Mouse (Mus musculus): ENCODE measurements around the gene Nfkb2. TPM values are rescaled to one million over a fixed set of nuclear protein-coding genes. Genes with fewer than 3 reads are reported as not detected.

The Nfkb2 gene
- total and polyA plus RNA-seq, 2 experiments from 2014 or later = 1.9 to 4.7 TPM

DNA sequence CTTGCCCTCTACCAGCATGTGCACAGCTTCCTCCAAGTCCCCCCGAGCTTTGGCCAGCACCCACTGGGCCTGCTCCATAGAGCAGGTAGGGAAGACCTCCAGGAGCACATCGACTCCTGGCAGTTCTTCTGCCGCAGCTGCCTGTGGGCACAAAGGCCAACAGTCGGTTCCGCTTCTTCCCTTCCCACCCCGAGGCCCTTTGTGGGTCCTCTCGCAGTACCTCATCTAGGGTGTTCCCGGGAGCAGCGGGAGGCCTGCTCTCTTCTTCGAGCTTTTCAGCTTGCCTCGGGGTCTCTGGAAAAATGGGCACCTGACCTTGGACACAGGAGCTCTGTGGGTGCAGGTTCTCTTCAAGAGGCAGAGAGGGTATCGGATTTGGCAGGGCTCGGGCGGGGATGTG, 27.2 kb downstream of the Nfkb2 start:
- WGBS = 90% methylated on average over 14 of the region's 14 CpGs

DNA sequence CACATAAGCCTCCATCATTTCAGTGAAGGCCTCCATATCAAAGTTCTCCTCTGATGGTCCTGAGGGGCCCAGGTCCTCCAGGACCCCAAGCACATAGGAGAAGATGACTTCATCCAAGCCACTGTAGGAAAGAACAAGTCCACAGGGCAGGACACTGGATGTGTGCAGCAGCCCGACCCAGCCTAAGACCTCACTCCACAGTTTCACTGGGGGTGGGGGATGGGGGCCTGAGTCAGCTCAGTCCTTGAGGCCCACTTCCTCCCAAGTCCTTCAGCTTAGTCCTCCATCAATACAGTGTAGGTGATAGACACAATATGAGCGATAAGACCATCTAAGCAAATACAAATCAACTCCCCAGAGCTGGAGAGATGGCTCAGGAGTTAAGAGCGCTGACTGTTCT, 27.8 kb downstream of the Nfkb2 start:
- H3K9ac ChIP-seq (replicated peaks; ENCODE audit: low read length) = no peak overlapping the region
- peaks cover 12% of the 10 kb centered on the region for H3K4me1 ChIP-seq (ENCODE audit: insufficient read depth, low read length)
- H3K9me3 ChIP-seq (ENCODE audit: low read length) = no peaks in the 10 kb centered on the region
- DNase-seq (ENCODE audit: low spot score) = no peak
- no peaks in the 10 kb centered on the region for H3K27me3 ChIP-seq (ENCODE audit: insufficient read depth, low read length)
- no peak overlapping the region for H3K4me3 ChIP-seq (ENCODE audit: low read length)
- no peak for TF ChIP-seq CTCF (IDR thresholded peaks at IDR 0.05; ENCODE audit: low read depth)
- WGBS = 91% methylated on average over 3 of the region's 3 CpGs
- no peak overlapping the region for H3K27ac ChIP-seq
- no peak overlapping the region for H3K4me2 ChIP-seq (ENCODE audit: low read depth, low read length)
- ATAC-seq = no peak
- peaks cover 12% of the 10 kb centered on the region; the same call in 1 of the 2 replicates for H3K36me3 ChIP-seq (ENCODE audit: insufficient read depth, low read length)

More for the DNA sequence above, 27.2 kb downstream of the Nfkb2 start:
- Histone ChIP-seq H3K4me1 (ENCODE audit: insufficient read depth, low read length) (peaks cover 11% of the 10 kb centered on the region), H3K4me3 (ENCODE audit: low read length) (no peak overlapping the region), H3K27me3 (ENCODE audit: insufficient read depth, low read length) (no peaks in the 10 kb centered on the region), H3K4me2 (ENCODE audit: low read depth, low read length) (no peak overlapping the region), H3K27ac (no peak overlapping the region), H3K36me3 (ENCODE audit: insufficient read depth, low read length) (peaks cover 12% of the 10 kb centered on the region; the same call in 1 of the 2 replicates), H3K9me3 (ENCODE audit: low read length) (no peaks in the 10 kb centered on the region), H3K9ac (replicated peaks; ENCODE audit: low read length) (no peak overlapping the region)
- ATAC-seq = no peak
- DNase-seq (ENCODE audit: low spot score) = no peak
- no peak for TF ChIP-seq CTCF (IDR thresholded peaks at IDR 0.05; ENCODE audit: low read depth)

DNA sequence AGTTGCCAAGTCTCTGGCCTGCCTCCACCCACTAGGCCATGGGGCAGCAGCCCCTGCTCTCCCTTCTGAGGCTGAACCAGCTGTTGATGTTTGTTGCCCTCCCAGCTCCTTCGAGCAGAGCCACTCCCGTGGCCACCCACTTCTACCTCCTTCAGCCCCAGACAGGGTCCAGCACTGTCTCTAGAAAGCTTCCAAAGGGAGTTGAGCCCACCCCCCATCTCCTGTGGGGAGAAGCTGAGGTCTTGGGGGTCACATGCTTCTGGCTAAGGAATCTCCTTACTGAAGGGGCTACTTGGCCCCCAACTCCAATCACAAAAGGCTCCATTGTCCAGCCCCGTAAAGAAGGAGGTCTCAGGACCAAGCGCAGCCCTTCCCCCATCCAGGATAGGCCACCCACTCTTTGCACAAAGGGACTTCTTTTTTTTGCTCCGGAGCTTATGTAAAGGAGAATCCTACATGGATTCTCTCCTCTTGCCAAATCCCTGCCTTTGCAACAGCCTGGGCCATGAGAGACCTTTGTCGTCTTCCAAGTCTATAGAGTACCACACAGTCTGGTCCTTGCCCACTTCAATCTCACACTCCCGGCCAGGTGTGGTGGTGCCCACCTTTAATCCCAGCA, 28.7 kb downstream of the Nfkb2 start:
- Histone ChIP-seq H3K4me2 (ENCODE audit: low read depth, low read length) (no peak overlapping the region), H3K36me3 (ENCODE audit: insufficient read depth, low read length) (peaks cover 12% of the 10 kb centered on the region; the same call in 1 of the 2 replicates), H3K9ac (replicated peaks; ENCODE audit: low read length) (no peak overlapping the region), H3K9me3 (ENCODE audit: low read length) (no peaks in the 10 kb centered on the region), H3K4me3 (ENCODE audit: low read length) (no peak overlapping the region), H3K27ac (no peak overlapping the region), H3K27me3 (ENCODE audit: insufficient read depth, low read length) (no peaks in the 10 kb centered on the region), H3K4me1 (ENCODE audit: insufficient read depth, low read length) (peaks cover 15% of the 10 kb centered on the region)
- DNase-seq (ENCODE audit: low spot score) = no peak
- WGBS = 40% methylated on average over 7 of the region's 7 CpGs
- no peak for ATAC-seq
- TF ChIP-seq CTCF (IDR thresholded peaks at IDR 0.05; ENCODE audit: low read depth) = no peak

DNA sequence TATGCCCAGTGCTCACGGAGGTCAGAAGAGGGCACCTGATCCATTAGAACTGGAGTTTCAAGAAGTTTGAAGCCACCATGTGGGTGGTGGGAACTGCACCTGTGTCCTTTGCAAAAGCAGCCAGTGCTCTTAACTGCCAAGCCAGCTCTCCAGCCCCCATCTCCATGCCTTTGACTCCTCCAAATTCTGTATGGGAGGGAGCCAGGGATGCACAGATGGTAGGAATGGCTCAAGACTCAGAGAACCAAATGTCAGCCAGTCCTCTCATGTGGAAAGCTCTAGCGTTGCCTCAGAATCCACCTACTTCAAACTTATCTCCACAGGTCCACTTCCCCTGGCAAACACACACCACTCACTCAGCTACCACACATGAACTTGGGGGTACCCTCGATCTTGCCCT, 29.8 kb downstream of the Nfkb2 start:
- H3K9ac ChIP-seq (replicated peaks; ENCODE audit: low read length) = no peak overlapping the region
- no peak for ATAC-seq
- H3K4me3 ChIP-seq (ENCODE audit: low read length) = no peak overlapping the region
- peaks cover 12% of the 10 kb centered on the region; the same call in 1 of the 2 replicates for H3K36me3 ChIP-seq (ENCODE audit: insufficient read depth, low read length)
- 83% methylated on average over 3 of the region's 3 CpGs for WGBS
- TF ChIP-seq CTCF (IDR thresholded peaks at IDR 0.05; ENCODE audit: low read depth) = no peak
- H3K27me3 ChIP-seq (ENCODE audit: insufficient read depth, low read length) = no peaks in the 10 kb centered on the region
- H3K9me3 ChIP-seq (ENCODE audit: low read length) = no peaks in the 10 kb centered on the region
- no peak overlapping the region for H3K27ac ChIP-seq
- H3K4me1 ChIP-seq (ENCODE audit: insufficient read depth, low read length) = peaks cover 19% of the 10 kb centered on the region
- DNase-seq (ENCODE audit: low spot score) = no peak
- no peak overlapping the region for H3K4me2 ChIP-seq (ENCODE audit: low read depth, low read length)

DNA sequence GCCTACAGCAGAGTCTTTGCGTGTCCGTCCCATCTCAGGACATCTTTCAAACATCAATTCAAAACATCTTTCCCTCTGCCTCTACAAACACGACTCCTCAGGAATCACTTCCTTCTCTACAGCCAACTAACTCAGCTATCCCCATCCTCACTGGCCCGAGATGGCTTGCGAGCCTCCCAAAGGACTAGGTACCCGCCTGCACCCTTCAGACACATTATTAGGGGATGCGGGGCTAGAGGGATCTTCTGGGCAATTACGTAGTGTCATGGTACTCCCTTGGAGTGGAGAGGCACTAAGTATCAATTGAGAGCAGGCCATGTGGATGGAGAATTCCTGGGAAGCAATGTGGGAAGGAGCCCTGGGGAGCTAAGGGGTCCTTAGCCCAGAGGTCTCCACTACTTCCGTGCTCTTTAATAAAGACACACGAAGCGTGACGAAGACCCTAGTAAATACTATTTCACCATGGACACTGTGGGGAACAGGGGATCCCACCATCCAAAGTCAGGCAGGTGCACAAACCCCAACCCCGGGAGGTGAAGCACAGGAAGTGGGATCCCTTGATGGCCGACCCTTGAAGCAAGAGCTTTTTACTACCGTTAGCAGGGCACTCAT, 33.7 kb downstream of the Nfkb2 start:
- no peaks in the 10 kb centered on the region for H3K9me3 ChIP-seq (ENCODE audit: low read length)
- no peak for DNase-seq (ENCODE audit: low spot score)
- H3K4me1 ChIP-seq (ENCODE audit: insufficient read depth, low read length) = peaks cover 19% of the 10 kb centered on the region
- peak overlapping the region; percentile 83 for H3K27ac ChIP-seq
- no peak for TF ChIP-seq CTCF (IDR thresholded peaks at IDR 0.05; ENCODE audit: low read depth)
- peak overlapping the region; percentile 87 for H3K4me2 ChIP-seq (ENCODE audit: low read depth, low read length)
- peak overlapping the region; percentile 67 for H3K9ac ChIP-seq (replicated peaks; ENCODE audit: low read length)
- H3K27me3 ChIP-seq (ENCODE audit: insufficient read depth, low read length) = no peaks in the 10 kb centered on the region
- H3K4me3 ChIP-seq (ENCODE audit: low read length) = peak overlapping the region; percentile 81
- H3K36me3 ChIP-seq (ENCODE audit: insufficient read depth, low read length) = no peaks in the 10 kb centered on the region
- ATAC-seq = 0 out of 2 replicates have a peak, but pooled peaks have one; percentile 0
- WGBS = 26% methylated on average over 15 of the region's 15 CpGs

DNA sequence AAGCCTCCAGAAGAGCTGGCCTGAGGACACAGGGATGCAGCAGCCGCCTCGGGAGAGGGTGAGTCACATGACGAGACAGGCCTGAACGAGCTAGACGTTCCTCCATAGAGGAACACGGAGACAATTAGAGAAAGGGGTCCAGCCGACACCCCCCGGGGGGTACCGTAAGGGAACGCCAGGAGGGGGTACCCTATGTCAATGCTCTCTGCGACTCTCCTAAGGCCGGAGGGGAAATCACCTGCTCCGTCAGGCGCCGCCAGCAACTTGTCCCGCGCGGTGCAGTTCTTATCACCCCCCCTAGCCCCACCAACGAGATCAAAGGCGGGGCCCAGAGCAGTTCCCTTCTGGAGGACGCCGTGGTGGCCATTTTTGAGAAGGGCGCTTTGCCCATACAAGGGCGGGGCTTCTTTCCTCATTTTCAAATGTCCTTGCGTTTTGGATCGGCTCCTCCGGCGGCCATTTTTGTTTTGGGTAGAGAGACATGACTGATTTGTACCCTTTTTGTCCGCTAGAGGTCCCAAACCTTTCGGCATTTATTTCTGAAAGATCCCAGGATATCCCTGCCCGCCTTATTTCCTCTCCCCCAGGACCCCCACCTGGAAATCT, 34.3 kb downstream of the Nfkb2 start, which contains the start of gene Cuedc2:
Gene Cuedc2, minus strand, starts transcription at position 372 of the 606 bp plus-strand sequence.
- peak; percentile 75 for TF ChIP-seq CTCF (IDR thresholded peaks at IDR 0.05; ENCODE audit: low read depth)
- ATAC-seq (peak; percentile 89), DNase-seq (ENCODE audit: low spot score) (peak; percentile 98)
- Histone ChIP-seq H3K36me3 (ENCODE audit: insufficient read depth, low read length) (no peaks in the 10 kb centered on the region), H3K27ac (peak within 1 kb of the TSS; percentile 83), H3K9me3 (ENCODE audit: low read length) (no peaks in the 10 kb centered on the region), H3K4me3 (ENCODE audit: low read length) (peak within 1 kb of the TSS; percentile 81), H3K4me2 (ENCODE audit: low read depth, low read length) (peak within 1 kb of the TSS; percentile 87), H3K27me3 (ENCODE audit: insufficient read depth, low read length) (no peaks in the 10 kb centered on the region), H3K4me1 (ENCODE audit: insufficient read depth, low read length) (peaks cover 19% of the 10 kb centered on the region), H3K9ac (replicated peaks; ENCODE audit: low read length) (peak within 1 kb of the TSS; percentile 67)
- under 1% methylated on average over 31 of the region's 31 CpGs for WGBS
